Mouse (Mus musculus) megakaryocyte, embryonic 14.5 days (primary cell): ENCODE results near the gene Cap2. TPM values are rescaled to one million over a fixed set of nuclear protein-coding genes. Genes with fewer than 3 reads are reported as not detected.

Experiments used
- H3K27me3 ChIP-seq: replicated peaks from 2 replicates; pipeline ENCODE3; 2012; ENCODE audit warnings: inconsistent platforms
- H3K36me3 ChIP-seq: replicated peaks from 2 replicates; pipeline ENCODE3; 2012; ENCODE audit warnings: low read length, inconsistent platforms, mixed read lengths
- H3K4me1 ChIP-seq: 2 replicates; pipeline ENCODE4 v1.6.1; 2012; ENCODE audit warnings: inconsistent platforms
- H3K4me3 ChIP-seq: replicated peaks from 2 replicates; pipeline ENCODE3; 2012; ENCODE audit warnings: moderate library complexity, mild to moderate bottlenecking, inconsistent platforms
- H3K9me3 ChIP-seq: 2 replicates; pipeline ENCODE4 v1.6.1; 2012; ENCODE audit warnings: inconsistent platforms
- FLI1 ChIP-seq: IDR thresholded peaks from 2 replicates; pipeline ENCODE4 v1.6.1; 2012; ENCODE audit warnings: low read length, inconsistent platforms, mixed read lengths
- GATA1 ChIP-seq: IDR thresholded peaks from 3 replicates; pipeline ENCODE4 v1.6.1; 2012; ENCODE audit warnings: mixed read lengths, low read length, inconsistent platforms, borderline replicate concordance
- polyA plus RNA-seq: library from polyadenylated mRNA; stranded (reverse); fragments of >175 nt; gene quantifications from 2 replicates; pipeline ENCODE4 v1.2.3, GENCODE M21; 2012; ENCODE audit warnings: low replicate concordance; ENCODE audit not compliant: insufficient read depth

The Cap2 gene
- polyA plus RNA-seq, 1 experiment, result 1.5 TPM

DNA sequence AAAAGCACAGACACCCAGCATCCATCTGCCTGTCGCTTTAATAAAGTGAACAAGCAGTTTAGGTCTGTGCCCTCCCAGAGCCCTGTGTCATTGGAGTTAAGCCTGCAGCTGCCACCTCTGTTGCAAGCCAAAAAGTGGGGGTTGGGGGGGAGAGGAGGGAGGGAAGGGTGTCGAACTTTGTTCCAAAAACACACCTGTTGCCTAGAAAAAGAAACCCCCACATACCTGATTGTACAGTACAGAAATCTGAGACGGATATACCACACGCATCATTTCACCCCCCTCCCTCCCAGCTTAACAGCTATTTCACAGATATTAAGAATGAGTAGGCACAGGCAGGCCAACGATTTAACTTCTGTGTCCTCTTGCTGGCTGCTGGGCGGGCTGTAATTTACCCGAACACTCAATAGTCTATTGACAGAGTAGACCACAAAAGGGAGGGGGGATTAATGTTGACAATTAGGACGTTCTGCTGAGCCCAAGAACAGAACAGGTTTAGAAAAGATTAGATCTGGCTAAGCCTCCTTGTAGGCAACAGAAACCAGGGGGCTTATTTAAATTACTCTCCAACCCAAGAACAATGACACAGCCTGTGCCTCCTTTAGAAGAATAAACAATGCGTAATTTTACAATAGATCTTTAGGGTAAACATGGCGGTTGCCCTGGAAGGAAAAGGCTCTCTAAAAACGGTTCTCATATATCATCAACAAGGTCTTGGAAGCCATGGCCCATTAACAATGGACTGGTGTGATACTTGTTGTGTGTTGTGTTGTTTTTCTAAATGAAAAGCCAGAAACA, 32.7 kb downstream of the Cap2 start:
- no peak for TF ChIP-seq FLI1
- TF ChIP-seq GATA1, result no peak
- Histone ChIP-seq H3K9me3 (no peaks in the 10 kb centered on the region), H3K4me3 (no peak overlapping the region), H3K36me3 (no peaks in the 10 kb centered on the region), H3K4me1 (no peaks in the 10 kb centered on the region), H3K27me3 (no peaks in the 10 kb centered on the region)

DNA sequence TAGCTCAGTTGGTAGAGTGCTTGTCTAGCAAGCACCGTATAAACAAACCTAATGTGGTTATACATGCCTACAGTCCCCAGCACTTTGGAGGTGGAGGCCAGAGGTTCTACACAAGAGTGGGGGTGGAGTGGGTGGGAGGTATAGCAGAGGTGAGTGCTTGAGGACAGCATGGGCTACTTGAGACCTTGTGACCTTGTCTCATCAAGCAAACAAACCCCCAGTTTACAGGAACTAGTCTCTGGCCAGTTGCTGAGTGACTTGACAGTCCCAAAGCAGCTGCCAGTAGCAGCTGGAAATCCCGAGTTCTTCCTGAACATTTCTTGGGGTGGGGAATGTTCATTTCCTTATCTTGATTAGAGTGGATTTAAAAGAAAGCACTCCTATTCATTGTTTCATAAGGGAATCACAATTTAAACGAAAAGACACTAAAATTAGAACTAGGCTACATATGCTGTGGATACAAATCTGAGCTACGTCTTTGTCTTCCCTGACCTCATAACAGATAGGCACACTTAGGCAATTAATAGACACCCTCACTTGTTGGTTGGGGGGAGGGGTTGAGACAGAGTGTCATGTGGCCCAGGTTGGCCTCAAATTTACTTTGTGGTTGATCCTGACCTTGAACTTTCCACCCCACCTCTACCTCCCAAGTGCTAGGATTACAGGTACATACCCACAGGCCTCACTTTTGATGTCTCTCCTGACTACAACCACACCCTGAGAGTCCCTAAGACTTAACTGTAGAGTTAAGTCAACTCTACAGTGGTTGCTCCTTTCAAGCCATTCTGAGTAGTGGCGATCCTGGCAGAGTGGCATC, 33.5 kb downstream of the Cap2 start:
- TF ChIP-seq FLI1, result no peak
- no peak for TF ChIP-seq GATA1

GRCm38 (mm10) chr13:46539284-46539683, 37.6 kb downstream of the Cap2 start:
- Histone ChIP-seq H3K36me3 (no peaks in the 10 kb centered on the region), H3K4me1 (no peaks in the 10 kb centered on the region), H3K27me3 (no peaks in the 10 kb centered on the region), H3K9me3 (no peaks in the 10 kb centered on the region), H3K4me3 (no peak overlapping the region)
- TF ChIP-seq GATA1 (no peak), FLI1 (no peak)

More for the DNA sequence above, 33.5 kb downstream of the Cap2 start:
- Histone ChIP-seq H3K36me3 (no peaks in the 10 kb centered on the region), H3K4me3 (no peak overlapping the region), H3K27me3 (no peaks in the 10 kb centered on the region), H3K4me1 (no peaks in the 10 kb centered on the region), H3K9me3 (no peaks in the 10 kb centered on the region)

- no peaks in the 10 kb centered on the region for H3K36me3 ChIP-seq
- H3K4me3 ChIP-seq, result no peak overlapping the region
- peaks cover under 1% of the 10 kb centered on the region for H3K27me3 ChIP-seq
- TF ChIP-seq GATA1, result no peak
- no peak for TF ChIP-seq FLI1
- no peaks in the 10 kb centered on the region; the same call in 1 of the 2 replicates for H3K4me1 ChIP-seq
- H3K9me3 ChIP-seq, result no peaks in the 10 kb centered on the region
Measured at GRCm38 (mm10) chr13:46540943-46541342, 39.3 kb downstream of the Cap2 start.

DNA sequence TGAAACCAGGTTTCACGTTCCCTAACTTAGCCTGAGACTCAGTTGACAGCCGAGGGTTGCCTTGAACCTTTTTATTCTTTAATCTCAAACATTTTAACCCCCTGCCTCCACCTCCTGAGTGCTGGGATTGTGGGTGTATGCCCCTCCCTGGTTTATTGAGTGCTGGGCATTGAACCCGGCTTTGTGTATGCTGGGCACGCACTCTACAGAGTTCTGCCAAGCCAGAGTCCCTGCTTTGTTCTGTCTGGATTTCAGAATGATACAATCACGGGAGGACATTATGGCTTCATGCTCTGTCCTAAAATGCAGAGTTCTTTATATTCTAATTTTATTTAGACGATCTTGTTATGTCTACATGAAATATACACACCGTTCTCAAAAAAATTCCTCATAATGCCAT, 41.1 kb downstream of the Cap2 start:
- no peaks in the 10 kb centered on the region for H3K36me3 ChIP-seq
- H3K27me3 ChIP-seq, result peaks cover 2% of the 10 kb centered on the region
- H3K4me1 ChIP-seq, result peaks cover 4% of the 10 kb centered on the region; the same call in 1 of the 2 replicates
- H3K9me3 ChIP-seq, result no peaks in the 10 kb centered on the region
- H3K4me3 ChIP-seq, result no peak overlapping the region
- no peak for TF ChIP-seq GATA1
- no peak for TF ChIP-seq FLI1

- Histone ChIP-seq H3K4me3 (no peak overlapping the region), H3K27me3 (peaks cover 2% of the 10 kb centered on the region), H3K4me1 (peaks cover 4% of the 10 kb centered on the region; the same call in 1 of the 2 replicates), H3K9me3 (no peaks in the 10 kb centered on the region), H3K36me3 (no peaks in the 10 kb centered on the region)
- TF ChIP-seq FLI1 (no peak), GATA1 (no peak)
Measured at GRCm38 (mm10) chr13:46544608-46545007, 43.0 kb downstream of the Cap2 start.

DNA sequence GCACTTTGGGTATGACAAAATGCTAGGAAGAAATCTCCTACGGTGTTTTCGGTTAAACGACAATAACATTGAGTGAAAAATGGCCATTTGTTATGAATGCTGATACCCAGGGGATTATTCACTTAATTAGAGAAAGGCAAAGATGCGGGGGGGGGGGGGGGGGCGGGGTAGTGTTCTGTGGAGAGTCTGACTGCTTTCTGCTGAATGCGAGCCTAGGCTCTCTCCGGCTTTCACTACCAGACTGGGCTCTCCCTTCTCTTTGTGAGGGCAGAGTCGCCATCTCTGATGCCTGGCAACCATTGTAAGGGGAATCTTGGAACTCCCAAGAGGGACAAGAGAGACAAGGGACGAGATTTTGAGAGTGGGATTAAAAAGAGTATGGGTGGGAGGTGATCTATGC, 43.4 kb downstream of the Cap2 start:
- peaks cover 2% of the 10 kb centered on the region for H3K27me3 ChIP-seq
- peaks cover 4% of the 10 kb centered on the region; the same call in 1 of the 2 replicates for H3K4me1 ChIP-seq
- no peaks in the 10 kb centered on the region for H3K9me3 ChIP-seq
- TF ChIP-seq GATA1 (no peak), FLI1 (no peak)
- no peak overlapping the region for H3K4me3 ChIP-seq
- H3K36me3 ChIP-seq, result no peaks in the 10 kb centered on the region

GRCm38 (mm10) chr13:46546846-46547245, 45.2 kb downstream of the Cap2 start:
- Histone ChIP-seq H3K4me1 (peaks cover 4% of the 10 kb centered on the region; the same call in 1 of the 2 replicates), H3K4me3 (no peak overlapping the region), H3K9me3 (no peaks in the 10 kb centered on the region), H3K36me3 (no peaks in the 10 kb centered on the region), H3K27me3 (peaks cover 7% of the 10 kb centered on the region)
- TF ChIP-seq FLI1, result no peak

DNA sequence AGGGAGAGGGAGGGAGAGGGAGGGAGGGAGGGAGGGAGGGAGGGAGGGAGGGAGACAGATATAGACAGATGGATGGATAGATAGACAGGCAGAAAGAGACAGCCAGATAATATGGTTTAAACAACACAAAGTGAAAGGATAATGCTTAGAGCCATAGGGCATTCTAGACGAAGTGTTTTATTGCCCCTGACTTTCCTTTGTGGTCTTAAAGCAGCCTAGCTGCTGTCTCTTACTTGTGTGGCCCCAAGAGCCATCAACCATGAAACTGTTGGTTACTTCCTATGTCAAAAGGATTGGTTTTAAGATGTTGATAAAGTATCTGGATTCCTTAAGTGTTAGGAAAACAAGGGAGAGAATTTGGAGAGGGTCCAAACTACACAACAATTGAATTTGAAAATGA, 45.6 kb downstream of the Cap2 start:
- peaks cover 7% of the 10 kb centered on the region for H3K27me3 ChIP-seq
- no peak for TF ChIP-seq FLI1
- TF ChIP-seq GATA1, result no peak
- H3K36me3 ChIP-seq, result no peaks in the 10 kb centered on the region
- no peaks in the 10 kb centered on the region for H3K9me3 ChIP-seq
- H3K4me3 ChIP-seq, result no peak overlapping the region
- H3K4me1 ChIP-seq, result peaks cover 4% of the 10 kb centered on the region; the same call in 1 of the 2 replicates

DNA sequence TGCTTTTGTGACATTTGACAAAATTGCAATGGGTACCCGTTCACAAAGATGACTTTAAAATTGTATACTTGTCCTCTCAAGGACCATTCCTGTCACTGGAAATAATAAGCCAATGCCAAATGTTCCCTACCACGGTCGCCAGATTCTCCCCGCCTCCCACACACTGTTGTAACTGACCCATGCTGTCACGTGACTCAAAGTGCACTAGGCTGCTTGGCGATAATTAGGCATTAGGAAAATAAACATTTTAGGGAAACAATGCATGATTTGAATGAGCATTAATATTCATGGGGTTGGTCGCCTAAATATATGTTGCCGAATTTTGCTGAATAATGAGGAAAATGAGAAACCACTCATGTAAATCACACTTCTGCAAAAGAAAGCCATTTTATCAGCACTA, 46.5 kb downstream of the Cap2 start:
- TF ChIP-seq FLI1 (no peak), GATA1 (no peak)
- no peaks in the 10 kb centered on the region for H3K9me3 ChIP-seq
- no peak overlapping the region for H3K4me3 ChIP-seq
- H3K27me3 ChIP-seq, result peaks cover 8% of the 10 kb centered on the region
- no peaks in the 10 kb centered on the region for H3K36me3 ChIP-seq
- H3K4me1 ChIP-seq, result peaks cover 4% of the 10 kb centered on the region; the same call in 1 of the 2 replicates
